Mouse (Mus musculus) adrenal gland, postnatal 25 days (tissue): ENCODE measurements around the gene A230050P20Rik. TPM values are rescaled to one million over a fixed set of nuclear protein-coding genes. Genes with fewer than 3 reads are reported as not detected.

Source experiments
- DNase-seq: peaks from one replicate; pipeline ENCODE4 v3.0.0; 2021; ENCODE audit warnings: mixed read lengths
- total RNA-seq: library from RNA; stranded (reverse); gene quantifications from 2 replicates; pipeline ENCODE4 v1.2.3, GENCODE M21; 2021

Gene A230050P20Rik
- total RNA-seq, 1 experiment from 2014 or later, result 33.4 TPM

DNA sequence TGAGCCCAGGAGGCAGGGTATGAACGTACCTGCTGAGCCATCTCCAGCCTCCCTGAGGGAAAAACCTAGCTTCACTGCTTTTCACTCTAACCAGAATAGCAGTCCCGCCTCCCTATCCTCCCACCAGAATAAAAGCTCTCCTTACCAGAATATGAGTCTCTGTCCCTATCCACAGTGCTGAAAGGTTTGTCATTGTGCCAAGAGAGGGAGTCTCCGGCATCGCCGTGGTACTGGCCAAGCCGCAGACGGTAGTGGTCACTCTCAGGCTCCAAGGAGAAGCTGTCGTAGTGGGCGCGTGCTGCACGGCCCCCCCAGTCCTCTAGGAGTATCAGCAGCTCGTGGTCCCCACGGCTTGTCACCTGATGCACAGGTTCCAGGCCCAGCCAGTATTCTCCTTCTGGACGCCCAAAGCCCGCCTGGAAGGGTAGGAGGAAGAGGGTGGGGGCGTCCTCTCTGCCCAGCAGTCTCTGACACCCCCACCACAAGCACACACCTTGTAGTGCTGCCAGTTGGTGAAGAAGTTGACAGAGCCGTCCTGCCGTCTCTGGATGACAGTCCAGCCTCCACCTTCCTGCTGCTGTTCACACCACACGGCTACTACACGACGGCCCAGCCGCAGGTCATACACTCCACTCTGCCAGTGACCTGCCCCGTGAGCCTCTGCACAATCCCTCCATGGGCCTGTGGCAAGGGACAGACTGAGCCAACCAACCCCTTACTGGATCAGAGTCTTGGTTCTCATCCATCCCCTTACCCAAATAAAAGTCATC lies 6.8 kb downstream of the A230050P20Rik start:
- no peak for DNase-seq

DNA sequence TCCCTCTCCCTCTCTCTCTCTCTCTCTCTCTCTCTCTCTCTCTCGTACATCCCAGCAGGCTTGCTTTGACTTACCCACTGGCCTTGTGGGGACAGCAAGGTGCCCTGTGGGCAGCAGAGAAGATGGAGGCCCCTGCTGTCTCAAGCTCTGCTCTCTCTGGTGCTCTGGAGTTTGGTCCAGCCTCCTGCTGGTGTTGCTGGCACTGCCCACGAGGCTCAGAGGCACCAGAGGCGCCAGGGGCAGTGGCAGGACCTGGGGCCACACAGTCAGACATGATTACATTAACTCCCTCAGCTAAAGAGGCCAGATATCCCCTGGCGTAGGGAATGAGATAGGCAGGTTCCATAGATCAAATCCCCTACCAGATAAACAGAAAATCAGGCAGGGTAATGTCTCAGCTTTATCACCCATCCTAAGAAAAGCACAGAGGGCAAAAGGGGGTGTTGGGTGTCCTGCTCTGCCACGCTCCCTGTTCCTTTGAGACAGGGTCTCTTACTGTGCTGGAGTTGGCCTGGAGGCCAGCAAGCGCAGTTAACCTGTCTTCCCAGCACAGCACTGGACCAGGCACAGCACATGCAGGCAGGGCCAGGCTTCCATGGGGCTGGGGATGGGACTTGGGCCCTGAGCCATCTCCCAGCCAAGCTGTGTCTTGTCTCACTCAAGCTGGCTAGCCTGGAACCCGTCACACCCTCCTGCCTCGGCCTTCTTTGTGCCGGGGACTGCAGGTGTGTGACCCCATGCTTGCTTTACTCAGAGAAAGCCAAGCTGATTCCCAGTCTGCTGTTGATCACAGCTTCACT lies 8.1 kb downstream of the A230050P20Rik start:
- DNase-seq, result no peak

DNA sequence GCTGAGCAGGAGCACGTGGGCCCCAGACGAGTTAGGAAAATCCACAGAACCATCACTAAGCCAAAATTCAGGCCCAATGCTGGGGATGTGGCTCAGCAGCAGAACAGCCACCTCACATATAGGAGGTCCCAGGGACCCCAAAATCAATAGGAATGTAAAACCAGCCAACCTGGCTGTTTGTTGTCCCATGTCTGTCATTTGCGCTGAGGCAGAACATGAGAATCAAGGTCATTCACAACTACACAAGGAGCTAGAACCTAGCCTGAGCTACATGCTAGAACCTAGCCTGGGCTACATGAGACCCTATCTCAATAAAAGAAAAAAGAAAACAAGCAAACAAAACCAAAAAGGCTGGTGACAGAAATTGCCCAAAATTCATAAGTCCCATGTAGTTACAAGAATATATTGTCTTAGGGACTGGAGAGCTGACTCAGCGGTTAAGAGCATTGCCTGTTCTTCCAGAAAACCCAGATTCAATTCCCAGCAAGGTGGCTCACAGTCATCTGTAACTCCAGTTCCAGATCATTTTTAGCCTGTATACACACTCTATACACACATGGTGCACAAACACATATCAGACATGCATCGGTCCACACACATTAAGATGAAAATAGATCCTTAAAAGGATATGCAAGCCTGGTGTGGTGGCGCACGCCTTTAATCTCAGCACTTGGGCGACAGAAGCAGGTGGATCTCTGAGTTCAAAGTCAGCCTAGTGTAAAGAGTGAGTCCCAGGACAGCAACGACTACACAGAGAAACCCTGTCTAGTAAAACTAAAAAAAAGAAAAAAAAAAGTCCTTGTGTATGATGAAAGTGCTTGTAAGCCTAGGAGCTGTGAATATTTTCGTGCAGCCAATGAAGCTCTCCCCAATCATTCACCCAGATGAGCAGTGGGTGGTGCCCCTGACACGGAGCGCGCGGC lies 8.9 kb downstream of the A230050P20Rik start:
- no peak for DNase-seq

DNA sequence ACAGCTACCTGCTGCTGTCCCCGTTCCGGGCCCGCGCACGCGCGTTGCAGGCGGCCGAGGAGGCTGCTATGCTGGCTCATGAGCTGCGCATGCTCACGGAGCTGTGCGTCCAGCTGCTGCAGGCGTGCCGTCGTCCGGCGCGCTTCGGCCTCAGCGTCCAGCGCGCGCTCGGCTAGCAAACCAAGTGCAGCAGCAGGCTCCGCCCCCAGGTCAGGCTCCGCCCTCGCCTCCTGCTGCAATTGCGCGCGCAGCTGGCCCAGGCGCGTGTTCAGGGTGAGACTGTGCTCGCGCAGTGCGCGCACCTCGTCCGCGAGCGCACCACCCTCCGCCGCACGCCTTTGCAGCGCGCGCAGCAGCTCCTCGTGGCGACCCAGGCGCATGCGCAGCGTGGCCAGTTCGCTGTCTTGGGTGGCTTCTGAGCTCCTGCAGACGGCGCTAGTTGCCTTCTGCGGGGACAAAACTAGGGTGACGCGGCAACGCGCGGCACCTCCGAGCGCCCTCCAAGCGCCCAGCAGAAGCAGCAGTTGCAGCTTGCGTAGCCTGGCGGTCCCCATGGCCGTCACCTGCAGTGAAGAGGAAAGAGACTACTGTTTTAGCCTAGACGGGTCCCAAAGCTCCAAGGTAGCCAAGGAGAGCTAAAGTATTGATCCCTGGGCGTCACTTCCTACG lies 9.7 kb downstream of the A230050P20Rik start:
- DNase-seq, result peak; percentile 100

DNA sequence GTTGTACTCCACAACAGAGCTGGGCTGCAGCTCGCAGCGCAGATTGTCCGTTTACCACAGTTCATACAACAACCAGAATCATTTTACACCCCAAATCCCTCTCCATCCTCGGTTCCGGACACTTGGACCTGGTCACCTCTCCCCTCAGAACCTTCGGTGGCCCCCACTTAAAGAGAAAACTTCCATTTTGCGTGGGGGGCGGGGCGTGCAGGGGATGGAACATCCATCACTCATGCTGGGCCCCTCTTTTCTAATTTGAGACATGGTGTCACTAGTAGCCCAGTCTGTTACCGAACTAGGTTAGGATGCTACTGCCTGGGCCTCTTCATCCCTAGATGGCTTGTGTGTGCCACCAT lies 10.2 kb downstream of the A230050P20Rik start:
- no peak for DNase-seq

DNA sequence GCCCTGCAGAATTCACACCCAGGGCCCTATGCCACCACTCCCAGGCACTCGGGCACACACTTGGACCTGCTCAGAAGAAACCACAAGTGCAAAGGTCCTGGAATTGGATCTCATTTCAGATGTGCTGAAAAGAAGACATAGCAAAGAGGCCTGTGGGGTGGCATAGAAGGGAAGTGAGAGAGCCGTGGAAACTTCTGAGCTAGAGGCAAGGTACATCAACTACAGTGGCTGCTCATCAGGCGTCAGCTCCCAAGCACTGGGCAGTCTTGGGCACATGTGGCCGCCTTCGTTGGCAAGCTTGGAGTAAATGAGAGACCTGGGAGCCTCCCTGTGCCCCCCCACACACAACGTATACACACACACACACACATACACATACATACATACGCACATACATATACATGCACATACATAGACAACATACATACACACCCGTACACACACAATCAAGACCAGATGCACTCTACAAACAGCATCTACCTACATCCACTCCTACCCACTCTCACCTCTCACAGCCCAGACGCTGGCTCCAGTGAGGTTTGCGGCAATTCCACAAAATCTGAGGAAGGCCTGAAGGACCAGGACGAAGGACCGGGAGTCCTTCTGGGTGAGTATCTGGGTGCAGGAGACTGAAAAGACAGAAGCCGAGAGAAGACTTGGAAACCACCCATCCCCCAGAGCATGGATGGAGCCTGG lies 10.8 kb downstream of the A230050P20Rik start, which contains the start of gene Angptl6:
Gene Angptl6, minus strand, starts transcription at position 631 of the 696 bp plus-strand sequence.
- DNase-seq, result no peak

DNA sequence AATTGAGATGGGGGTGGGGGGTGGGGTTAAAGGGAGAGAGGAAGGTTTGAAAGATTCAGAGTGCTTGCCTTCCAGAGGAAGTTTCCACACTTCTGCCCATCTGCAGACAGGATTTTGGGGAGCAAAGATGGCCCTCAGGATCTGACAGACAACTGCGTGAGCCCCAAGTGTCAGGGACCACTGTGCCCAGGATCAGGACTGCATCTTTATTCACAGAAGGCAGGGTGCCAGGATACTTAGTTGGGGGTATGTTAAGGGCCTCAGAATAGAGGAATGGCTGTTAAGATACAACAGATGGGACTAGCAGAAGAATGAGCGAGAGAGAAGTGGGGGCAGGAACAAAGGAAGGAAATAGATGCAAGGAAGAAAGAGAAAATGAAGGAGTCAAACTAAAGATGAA lies 18.1 kb downstream of the A230050P20Rik start:
- DNase-seq, result no peak

DNA sequence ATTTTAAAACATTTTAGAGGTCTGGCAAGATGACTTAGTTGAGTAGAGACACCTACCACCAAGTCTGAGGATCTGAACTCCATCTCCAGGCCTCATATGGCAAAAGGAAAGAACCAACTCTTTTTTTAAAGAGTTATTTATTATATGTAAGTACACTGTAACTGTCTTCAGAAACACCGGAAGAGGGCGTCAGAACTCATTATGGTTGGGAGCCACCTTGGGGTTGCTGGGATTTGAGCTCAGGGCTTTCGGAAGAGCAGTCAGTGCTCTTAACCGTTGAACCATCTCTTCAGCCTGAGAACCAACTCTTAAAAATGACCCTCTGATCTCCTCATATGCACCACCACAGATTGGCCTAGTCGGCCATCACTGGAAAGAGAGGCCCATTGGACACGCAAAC lies 18.7 kb downstream of the A230050P20Rik start:
- no peak for DNase-seq

DNA sequence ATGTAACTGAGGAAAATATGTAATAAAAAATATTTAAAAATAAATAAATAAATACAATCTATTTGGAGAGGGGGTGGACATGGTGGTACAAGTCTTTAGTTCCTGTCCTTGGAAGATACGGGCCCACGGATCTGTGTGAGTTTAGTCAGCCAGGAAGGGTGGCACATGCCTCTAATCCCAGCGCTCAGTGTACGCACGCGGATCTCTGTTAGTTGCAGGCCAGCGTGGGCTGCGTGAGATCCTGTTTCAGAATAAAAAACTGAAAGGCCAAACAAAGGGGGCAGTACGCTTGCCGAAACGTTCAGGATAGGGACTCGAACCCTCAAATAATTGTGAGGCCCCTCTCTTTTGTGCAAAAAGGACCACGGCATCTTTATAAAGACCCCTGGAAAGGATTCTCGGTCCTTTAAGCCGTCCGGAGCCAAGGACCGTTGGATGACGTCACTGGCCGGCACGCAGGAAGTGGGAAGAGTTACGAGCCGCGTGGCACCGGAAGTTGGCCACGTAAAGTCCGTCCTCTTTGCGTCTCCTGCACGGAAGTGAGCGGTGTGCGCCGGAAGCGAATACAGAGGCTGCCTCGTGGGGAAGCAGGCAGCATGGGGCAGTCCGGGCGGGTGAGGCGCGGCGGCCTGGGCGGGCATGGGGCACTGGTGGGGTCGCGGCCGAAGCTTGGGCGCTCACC lies 19.4 kb downstream of the A230050P20Rik start, which contains the start of gene Ppan:
Gene Ppan, plus strand, starts transcription at position 472 of the 682 bp plus-strand sequence.
- peak; percentile 93 for DNase-seq

DNA sequence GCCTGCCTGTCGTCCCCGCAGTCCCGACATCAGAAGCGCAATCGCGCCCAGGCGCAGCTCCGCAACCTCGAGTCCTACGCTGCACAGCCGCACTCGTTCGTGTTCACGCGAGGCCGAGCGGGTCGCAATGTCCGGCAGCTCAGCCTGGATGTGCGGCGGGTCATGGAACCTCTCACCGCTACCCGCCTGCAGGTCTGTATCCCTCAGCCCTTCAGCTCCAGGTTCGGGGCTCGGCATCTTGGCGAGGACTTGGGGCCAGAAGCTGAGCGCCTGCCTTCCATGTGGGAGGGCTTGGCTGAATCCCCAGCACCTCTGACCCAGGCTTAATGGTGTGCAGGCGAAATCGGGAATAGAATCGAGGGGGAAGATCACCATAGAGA lies 19.9 kb downstream of the A230050P20Rik start:
- DNase-seq, result no peak

DNA sequence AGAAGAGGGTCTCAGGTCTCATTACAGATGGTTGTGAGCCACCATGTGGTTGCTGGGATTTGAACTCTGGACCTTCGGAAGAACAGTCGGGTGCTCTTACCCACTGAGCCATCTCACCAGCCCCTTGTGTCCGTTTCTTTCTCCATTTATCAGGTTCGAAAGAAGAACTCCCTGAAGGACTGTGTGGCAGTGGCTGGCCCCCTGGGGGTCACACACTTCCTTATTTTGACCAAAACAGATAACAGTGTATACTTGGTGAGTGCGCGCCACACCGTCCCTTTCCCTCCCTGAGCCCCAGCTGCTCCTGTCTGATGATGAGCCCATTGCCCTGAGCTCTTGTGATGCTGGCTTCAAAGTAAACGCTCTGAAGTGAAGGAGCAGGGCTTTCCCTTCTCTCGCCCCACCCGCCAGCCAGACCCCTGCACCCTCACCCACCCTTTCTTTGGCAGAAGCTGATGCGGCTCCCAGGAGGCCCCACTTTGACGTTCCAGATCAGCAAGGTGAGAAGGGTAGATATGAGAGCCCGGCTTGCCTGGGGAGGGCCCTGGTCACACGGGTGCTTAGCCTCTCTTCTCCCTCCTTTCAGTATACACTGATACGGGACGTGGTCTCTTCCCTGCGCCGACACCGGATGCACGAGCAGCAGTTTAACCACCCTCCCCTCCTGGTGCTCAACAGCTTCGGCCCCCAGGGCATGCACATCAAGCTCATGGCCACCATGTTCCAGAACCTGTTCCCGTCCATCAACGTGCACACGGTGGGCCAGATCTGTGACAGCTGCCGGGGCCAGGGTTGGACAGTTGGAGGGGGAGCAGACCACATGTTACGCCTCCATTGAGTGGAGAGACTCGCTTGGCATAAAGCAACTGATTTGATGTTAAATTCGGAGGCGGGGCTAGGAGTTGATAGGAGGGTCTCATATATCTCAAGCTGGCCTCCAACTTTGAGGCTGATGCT lies 21.0 kb downstream of the A230050P20Rik start:
- DNase-seq, result no peak

DNA sequence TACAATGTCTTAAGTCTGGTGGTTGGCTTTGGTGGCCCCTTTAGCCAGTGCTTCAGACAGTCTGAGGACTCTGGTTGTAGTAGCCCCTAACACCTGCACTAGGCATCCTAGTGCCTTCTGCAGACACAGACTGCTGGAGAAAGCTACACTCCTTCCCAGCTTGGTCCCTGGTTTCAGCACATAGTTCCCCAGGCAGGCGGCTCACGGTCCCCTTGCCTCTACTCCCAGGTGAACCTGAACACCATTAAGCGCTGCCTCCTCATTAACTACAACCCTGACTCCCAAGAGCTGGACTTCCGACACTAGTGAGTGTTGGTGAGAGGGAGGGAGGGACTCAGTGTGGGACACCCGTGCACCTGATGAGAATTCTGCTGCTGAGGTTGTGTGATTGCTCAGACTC lies 22.0 kb downstream of the A230050P20Rik start:
- no peak for DNase-seq

DNA sequence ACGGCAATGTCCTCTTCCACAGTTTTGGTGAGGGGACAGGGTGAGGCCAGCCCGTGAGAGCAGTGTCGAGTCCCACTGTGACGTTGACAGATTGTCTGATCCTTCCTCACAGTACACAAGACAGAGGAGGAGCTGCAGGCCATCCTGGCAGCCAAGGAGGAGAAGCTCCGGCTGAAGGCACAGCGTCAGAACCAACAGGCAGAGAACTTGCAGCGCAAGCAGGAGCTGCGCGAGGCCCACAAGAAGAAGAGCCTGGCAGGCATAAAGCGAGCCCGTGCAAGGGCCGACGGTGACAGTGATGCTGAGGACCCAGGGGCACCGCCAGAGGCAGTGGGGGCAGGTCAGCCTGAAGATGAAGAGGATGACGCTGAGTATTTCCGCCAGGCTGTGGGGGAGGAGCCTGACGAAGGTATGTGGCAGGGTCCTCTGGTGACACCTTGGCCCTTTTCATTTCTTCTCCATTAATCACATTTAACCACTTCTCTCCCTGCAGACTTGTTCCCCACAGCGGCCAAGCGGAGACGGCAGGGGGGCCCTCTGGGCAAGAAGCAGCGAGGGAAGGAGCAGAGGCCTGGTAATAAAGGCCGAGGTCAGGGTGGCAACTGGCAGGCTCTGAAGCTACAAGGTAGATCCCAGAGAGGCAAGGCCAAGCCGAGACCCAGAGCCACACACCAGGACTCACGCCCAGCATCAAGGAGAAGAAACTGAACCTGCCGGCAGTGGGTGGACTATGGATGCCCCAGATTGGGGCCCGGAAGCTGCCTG lies 23.1 kb downstream of the A230050P20Rik start:
- DNase-seq, result no peak

DNA sequence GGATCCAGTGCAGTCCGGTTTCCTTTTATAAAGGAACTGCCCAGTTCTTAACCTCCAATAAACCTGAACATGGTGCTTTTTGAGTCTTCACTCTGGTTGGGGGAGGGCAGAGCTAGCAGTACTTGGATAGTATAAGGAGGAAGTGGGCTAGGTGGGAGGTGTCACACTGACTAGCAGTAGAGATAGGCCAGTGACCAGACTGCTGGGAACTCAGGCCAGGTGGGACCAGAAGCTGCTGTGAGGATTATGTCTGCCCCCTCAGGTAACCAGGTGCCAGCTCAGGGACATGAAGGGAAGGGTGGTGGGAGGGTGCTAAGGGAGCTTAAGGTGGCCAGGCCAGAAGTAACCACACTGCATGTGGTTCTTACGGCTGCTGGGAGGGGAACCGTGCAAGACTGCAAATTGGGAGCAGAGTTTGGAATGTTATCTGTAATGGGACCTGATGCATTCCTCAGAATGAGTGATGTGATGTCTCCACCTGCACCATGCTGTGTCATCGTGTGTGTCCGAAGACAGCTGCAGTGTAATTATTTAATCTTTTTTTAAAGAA lies 23.7 kb downstream of the A230050P20Rik start:
- DNase-seq, result no peak

DNA sequence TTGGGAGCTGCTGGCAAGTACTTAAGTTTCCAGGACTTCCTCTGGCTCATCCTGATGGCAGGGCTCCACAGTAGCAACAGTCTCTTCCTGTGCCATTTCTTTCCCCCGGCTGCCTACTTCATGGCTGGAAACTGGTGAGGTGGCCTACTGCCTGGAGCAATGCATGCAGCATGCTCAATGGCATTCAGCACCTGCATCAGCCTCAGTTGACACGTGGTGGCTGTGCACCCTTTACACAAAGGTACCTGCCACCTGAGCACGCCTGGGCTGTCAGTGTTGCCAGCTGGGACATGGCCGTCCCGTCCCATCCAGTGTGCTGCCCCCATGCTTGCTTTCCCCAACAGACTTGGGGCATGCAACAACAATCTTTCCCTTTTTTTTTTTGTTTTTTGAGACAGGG lies 24.6 kb downstream of the A230050P20Rik start:
- no peak for DNase-seq

DNA sequence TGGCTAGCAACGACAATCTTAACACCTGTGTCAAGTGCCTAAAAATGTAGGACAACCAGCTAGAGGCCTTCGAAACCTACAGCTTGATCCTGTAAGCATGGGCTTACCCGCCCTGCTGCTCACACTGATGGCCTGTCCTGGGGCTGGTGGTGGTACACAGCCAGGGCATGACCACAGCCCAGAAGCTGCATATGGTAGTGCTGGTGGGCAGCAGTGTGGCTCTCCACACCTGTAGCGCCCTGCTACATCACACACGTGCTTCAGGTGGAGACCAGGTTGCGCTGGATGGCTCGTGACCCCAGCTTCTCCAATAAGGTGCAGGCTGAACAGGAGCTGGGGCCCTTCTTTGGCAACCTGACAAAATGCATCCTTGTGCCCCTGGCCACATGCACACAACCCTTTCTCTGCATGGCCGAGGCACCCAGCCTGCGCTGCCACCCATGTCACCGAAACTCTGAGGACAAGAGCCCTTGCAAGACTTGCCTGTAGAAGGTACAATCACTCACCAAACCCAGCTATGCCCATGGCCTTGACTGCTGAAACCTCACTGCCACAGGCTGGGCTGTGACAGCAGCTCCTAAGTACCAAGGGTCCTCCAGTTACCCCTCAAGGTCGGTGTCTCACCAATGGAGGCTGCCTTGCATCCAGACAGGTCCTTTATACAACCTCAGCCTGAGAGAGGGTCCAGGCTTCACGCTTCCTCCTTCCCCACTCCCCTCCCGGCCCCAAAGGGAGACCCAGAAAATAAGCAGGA lies 25.3 kb downstream of the A230050P20Rik start:
- no peak for DNase-seq

DNA sequence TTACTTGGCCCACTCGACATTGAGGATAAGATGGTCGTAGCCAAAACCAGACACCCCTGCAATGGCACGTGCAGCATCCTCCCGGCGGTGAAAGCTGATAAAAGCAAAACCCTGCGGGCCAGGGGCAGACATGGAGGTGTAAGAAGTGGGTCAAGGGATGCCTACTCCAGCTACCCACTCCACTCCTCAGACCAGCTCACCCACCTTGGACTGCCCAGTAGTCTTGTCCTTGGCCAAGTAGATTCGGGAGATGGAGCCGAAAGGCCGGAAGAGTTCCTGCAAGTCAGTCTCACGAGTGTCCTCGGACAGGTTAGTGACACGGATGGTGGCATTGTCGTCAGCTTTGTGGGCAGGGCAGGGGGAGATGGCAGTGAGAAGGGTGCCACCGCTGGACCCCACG lies 26.2 kb downstream of the A230050P20Rik start:
- DNase-seq, result no peak

DNA sequence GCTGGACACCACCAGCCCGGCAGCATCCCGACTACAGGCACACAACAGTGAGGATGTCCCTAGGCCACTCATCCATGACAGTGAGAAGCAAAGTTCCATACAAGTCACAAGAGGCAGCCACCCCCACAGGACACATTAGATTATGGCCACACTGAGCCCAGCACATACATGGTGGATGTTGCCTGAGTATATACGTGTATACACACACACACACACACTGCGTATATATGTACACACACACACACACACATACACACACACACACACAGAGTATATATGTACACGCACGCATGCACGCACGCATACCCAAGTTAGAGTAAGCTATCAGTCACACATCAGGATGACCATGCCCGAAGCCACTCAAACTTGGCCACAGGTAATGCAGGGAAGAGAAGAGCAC lies 26.9 kb downstream of the A230050P20Rik start:
- DNase-seq, result no peak
